Mouse (Mus musculus) monocyte, adult 5-6 weeks (primary cell): Measurements from ENCODE around the gene Aldh3b2. TPM values are rescaled to one million over a fixed set of nuclear protein-coding genes. Genes with fewer than 3 reads are reported as not detected.

Experiments
- ATAC-seq: fragments of 153-309, 156-312 bp; replicated peaks from 2 replicates; pipeline ENCODE4 v1.8.0; 2017; ENCODE audit warnings: mild to moderate bottlenecking; ENCODE audit not compliant: low TSS enrichment, insufficient number of reproducible peaks, severe bottlenecking, poor library complexity, low FRiP score
- total RNA-seq: library from RNA; stranded (forward); fragments of 200-1000, 200-491, 200-594 nt; gene quantifications from 3 replicates; pipeline ENCODE4 v1.2.3, GENCODE M21; 2017

Gene Aldh3b2
- total RNA-seq, 1 experiment from 2014 or later = not detected

DNA sequence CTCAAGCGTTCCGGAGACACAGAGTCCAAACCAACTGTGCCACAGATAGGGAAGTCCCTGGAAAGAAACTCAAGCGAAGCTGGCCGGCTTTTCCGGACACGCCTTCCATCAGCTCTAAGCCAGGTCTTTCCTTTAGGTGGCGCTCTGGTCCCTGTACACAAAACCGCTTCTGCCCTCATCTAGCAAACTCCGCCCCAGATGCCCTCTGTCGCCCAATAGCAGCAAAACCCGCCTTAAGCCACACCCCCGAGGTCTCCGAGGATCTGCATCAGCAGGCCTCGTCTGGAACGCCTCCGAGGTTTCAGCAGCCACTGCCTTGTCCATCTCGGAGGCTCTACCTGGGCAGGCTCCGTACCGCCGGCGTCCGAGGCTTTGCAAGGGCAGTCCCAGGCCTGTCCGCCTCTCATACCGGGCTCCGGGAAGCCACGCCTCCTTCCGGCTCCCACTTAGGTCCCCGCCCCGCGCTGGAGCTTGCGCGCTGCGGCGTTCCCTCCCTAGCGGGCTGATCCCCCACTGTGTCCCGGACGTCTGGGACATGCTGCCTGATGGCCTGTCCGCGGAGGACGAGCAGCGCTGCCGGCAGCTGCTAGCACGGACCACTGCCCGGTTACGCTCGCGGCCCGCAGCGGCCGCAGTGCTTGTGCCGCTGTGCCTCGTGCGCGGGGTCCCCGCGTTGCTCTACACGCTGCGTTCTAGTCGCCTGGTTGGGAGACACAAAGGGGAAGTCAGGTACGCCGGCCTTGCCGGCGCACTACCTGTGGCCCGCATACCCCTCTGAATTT lies 28.2 kb downstream of the Aldh3b2 start, which contains the start of the genes Nudt8 and Gm49405:
Gene Nudt8, plus strand, starts transcription at position 462 of the 782 bp plus-strand sequence.
Gene Gm49405, plus strand, starts transcription at position 508 of the 782 bp plus-strand sequence.
- peak; percentile 88 for ATAC-seq

DNA sequence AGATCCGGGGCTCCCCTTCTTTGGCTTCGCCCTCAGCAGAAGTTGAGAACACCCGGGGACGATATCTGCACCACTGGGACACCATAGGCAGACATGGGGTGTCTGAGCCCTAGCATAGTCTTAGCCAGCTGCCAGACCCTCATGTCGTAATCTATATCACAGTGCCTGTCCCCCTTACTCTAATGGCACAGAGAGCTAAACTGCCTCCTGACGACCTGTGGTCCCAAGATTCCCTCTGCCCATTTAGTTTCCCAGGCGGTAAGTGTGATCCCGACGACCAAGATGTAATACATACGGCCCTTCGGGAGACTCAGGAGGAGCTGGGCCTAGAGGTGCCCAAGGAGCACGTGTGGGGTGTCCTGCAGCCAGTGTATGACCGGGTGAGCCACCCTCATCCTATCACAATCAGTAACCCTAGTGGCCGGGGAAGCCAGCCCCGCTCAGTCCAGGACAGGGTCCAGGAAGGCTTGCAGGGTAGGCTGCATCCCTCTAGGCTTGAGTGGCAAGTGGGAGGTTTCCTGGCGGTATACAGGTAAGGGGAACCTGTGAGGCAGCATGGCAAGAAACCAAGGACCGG lies 28.9 kb downstream of the Aldh3b2 start:
- ATAC-seq = no peak

DNA sequence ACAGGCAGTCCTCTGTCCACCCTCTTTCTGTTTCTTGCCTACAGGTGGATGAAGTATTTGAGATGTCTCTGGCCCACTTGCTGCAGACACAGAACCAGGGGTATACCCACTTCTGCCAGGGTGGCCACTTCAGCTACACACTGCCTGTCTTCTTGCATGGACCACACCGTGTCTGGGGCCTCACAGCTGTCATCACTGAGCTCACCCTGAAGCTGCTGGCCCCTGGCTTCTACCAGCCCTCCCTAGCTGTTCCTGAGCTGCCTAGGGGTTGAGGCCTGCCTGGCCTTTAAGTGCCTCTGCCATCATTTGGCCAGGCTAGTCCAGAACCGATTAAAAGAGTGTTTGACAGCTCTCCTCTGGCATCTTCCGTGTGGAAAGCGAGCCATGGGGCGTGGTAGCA lies 29.6 kb downstream of the Aldh3b2 start:
- no peak for ATAC-seq

DNA sequence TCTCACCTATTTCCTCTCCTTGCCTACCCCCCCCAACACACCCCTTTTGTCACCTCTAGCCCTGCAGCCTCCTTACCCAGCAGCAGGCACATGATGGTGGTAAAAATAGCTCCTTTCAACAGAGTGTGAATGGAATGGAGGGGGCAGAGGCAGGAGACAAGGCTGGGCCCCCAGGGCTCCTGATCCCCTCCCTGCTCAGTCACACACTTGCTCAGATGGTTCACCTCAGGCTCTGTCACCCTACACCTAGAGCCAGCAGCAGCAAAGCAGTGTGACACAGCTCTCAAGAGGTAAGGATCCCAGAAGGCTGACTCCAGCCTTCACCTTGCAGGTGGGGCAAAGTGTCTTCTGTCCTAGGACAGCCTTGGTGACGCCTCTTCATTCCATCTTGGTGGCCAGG lies 31.0 kb downstream of the Aldh3b2 start, which contains the start of gene Doc2g:
Gene Doc2g, plus strand, starts transcription at position 202 of the 400 bp plus-strand sequence.
- no peak for ATAC-seq

DNA sequence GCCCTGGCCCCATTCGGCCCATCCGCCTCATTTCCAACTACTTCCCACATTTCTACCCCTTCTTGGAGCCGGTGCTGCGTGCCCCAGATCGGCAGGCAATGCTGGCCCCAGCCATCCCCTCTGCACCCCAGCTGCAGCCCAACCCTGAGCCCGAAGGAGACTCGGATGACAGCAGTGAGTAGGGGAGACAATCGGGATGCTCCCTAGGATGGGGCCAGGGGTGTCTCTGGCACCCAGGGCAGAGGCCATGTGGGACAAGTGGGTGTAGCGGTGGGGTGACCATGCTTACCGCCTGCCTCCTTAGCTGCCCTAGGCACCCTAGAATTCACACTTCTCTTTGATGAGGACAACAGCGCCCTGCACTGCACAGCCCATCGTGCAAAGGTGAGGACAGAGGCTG lies 31.5 kb downstream of the Aldh3b2 start:
- ATAC-seq = no peak

DNA sequence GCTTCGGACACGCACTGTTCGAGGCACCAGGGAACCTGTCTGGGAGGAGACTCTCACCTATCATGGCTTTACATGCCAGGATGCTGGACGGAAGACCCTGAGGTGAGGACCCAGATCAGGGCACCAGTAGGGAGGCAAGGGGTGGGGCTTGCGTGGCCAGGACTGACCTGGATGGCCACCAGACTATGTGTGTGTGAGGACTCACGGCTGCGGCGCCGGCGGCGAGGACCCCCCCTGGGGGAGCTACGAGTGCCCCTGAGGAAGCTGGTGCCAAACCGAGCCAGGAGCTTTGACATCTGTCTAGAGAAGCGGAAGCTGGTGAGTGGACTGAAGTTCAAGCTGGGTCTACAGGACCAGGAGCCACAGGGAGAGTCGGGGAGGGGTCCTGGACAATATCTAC lies 32.2 kb downstream of the Aldh3b2 start:
- ATAC-seq = no peak

DNA sequence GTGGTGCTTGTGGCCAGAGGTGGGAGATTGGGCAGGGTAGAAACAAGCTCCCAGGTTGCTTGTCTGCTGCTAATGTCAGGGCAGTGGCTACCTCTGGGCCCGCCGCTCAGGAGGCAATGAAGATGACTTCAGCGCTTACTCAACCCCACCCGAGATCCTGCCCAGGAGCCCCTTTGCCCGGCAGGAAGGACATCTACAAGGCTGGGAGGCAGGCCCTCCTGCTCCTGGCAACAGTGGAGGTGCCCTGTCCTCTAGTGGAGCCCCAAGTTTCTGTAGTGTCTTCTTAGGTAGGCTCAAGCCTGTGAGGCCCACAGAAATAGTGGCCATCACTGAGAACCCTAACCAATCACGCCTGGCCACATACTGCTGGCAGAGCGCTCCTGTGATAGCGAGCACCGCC lies 33.0 kb downstream of the Aldh3b2 start:
- ATAC-seq = no peak

DNA sequence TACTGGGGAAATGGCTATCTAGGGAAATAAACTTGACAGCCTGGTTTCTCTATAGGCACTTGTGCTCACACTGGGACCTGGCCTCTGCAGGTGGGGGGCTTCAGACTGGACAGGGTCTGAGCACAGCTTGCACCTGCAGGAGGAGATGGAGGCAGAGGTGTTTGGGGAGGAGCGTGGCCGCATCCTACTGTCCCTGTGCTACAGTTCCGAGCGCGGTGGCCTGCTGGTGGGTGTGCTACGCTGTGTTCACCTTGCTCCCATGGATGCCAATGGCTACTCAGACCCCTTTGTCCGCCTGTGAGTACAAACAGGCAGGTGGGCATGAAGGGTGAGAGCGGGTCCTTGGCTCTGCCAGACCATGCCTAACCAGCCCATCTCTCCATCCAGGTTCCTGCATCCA lies 33.8 kb downstream of the Aldh3b2 start:
- no peak for ATAC-seq

DNA sequence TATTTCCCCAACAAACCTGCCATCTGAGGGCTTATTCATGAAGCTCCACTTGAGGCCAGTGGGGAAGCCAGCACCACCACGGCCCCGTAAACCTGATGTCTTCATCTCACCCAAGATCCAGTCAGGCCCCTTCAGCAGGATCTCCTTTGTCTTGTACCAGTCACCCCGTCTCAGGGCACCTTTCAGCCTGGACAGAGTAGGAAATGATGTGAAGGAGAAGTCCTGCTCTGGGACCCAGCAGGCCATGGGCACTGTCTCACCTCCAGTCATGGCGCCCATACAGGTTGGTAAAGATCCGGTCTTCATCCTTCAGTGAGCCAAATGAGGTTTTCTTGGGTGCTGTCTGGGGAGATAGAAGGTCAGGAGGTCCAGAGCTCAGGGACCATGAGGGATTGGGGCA lies 39.0 kb downstream of the Aldh3b2 start:
- no peak for ATAC-seq

DNA sequence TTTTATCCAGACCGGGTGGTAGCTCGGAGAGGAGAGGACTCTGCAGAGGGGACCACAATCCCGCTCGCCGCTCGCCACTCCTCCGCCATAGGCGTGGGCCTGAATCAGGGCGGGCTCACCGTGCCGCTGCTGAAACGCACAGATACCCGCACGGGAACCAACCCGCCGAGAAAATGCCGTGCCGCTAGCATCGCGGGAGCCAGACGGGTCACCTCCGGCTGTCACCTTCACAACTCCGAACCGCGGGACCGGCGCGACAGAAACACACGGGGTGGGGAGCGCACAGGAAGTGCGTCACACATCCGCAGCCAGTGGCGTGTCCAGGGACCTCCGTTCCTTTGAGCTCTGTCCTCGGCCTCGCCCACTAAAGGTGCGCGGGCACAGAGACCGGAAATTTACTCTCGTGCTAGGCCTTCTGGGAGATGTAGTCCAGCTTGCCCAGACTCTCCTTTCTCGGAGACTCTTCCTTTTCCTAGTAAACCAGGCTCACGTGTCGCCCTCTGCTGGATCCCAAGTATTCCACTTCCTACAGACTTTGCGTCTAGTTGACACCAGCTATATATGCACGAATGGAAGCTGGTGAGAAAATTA lies 40.4 kb downstream of the Aldh3b2 start, which contains the start of gene Ndufv1:
Gene Ndufv1, minus strand, starts transcription at position 375 of the 591 bp plus-strand sequence.
- peak; percentile 93 for ATAC-seq

DNA sequence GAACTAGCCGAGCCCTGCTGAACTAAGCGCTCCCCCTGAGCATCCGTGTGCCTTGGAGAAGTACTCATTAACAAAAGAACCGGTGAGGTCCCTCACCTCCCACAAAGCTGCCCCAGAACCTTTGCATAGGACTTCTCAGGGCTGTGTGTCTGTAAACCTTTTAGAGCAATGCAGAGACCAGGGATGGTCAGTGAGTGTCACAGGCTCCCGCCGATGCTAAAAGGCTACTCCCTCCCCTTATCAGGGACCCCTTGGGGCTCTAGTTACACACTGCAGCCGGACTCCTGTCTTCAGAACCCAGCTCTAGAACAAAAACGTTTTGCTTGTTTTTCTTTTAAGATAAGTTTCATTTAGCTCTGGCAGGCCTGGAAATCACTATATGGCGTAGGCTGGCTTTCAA lies 40.9 kb downstream of the Aldh3b2 start:
- peak; percentile 8; the same call in 1 of the 2 replicates for ATAC-seq

DNA sequence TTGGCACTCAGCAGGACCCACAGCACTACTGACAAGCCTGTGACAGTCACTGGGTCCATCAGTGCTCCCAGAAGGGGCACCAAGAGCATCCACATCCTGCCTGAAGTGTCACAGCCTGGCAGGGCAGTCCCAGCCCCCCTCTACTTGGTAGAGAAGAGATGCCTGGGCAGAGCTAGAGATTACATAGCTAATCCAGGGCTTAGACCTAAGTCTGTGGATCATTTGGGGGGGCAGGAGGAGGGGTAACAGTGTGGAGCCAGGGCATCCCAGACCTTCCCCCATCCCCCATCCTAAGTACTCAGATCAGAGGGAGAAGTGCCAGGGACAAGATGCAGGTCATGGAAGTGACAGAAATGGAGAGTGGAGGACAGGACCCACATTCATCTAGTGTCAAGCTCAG lies 42.7 kb downstream of the Aldh3b2 start:
- ATAC-seq = no peak

DNA sequence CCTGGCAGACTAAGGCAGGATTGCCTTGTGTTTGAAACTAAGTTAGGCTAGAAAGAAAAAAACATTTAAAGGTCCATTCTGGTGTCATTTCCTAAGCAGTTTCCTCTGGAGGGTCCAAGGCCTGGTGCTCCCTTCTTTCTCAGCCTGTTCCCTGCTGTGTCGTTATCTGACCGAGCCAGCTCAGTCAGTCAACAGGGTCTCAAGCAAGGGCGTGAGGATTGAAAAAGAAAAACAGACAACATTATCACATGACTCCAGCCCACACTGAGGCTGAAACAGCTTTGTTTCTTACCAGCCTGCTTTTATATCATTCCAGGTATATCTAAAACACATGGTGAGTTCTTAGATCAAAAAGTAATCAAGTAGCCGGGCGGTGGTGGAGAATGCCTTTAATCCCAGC lies 43.5 kb downstream of the Aldh3b2 start:
- ATAC-seq = no peak

DNA sequence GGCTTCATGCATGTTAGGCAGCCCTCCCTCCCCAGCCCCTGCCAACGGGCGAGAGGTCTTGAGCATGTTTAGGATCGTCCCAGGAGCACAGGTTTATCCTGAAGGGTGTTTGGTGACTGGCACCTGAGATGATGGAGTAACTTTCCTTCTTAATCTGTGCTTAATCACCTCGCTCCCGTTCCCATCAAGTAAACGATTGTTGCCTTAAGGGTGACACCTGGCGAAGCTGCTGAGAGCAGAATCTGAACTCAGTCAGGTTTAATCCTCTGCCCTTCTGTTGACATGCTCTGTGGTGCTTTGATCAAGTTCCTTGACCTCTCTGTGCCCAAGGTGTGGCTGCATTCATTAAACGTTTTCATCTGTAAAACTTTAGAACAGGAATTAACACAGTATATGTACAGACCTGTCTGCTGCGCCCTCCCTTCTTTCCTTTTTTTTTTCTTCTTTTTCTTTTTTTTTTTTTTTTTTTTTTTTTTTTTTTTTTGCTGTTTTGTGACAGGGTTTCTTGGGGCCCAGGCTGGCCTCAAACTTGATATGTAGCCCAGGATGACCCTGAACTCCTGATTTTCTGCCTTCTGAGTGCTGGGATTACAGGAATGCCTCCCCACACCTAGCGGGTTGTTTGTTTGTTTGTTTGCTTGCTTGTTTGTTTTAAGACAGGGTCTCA lies 45.9 kb downstream of the Aldh3b2 start:
- no peak for ATAC-seq

DNA sequence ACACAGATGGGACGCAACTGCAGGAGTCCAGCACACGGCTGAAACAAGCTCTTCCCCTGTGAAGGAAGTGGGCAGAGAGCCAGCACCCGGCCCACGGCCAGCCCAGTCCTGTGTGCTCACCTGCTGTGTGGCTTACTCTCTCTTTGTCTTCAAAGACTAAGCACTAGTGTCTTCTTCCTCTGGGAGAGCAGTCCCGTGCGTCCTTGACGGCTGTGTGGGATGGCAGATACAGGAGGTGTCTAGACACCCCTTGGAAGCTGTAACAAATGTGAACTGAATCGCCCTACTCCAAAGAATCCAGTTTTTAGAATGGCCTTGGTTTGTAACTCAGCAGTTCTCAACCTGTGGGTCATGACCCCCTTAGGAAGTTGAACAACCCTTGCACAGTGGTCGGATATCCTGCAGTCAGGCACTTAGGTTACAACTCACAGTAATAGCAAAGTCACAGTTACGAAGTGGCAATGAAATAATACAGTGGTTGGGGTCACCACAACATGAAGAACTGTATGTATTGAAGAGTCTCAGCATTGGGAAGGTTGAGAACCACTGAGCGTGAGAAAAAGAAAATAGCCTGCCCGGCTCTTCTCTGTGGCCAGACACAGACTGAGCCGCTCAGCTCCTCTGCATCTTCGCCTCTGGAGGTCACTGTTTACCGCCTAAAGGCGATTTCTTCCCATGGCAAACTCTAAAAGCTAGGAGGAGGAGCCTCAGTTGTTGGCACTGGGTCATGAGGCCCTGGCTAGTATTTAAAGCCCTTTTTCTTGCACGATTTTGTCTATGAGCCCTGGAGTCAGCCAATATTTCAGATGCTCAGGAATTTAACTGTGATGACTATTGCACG lies 46.8 kb downstream of the Aldh3b2 start:
- ATAC-seq = peak; percentile 83

DNA sequence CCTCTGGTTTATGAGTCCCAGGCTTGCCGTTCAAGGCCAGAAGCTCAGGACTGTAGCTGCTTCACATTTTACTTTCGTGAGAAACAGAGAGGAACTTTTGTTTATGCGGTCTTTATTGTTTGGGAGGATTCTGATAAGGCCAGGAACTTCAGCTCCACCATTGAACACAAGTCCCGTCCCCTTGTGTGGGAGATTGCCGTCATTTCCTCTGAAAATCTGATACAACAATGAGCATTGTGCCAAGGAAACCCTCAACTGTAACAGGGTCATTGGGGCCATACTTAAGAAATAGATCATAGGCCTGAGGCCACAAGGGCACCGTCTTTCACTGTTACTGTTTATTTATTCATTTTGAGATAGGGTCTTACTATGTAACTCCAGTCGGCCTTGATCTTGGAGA lies 51.1 kb downstream of the Aldh3b2 start:
- ATAC-seq = no peak

DNA sequence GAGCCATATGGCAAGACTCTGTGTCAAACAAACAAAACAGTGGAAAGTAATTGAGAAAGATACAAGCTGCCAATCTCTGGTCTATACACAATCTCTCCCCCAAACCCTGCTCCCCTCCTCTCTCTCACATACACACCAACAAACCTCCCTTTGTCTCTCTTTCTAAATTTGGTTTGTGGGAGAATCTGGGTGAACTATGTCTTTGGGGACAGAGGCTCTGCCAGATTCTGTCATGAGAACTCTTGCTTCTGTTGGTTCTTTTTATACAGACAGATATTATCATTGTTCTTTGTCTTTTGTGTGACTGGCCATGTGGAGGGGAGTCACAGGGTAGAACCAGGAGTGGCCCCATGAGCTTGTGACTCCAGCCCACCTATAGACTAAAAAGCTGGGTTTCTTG lies 55.4 kb downstream of the Aldh3b2 start:
- ATAC-seq = no peak
